Mouse (Mus musculus) ES-E14 (cell line): ENCODE measurements around the gene Ptprg.

Experiments
- CHD2 ChIP-seq: IDR thresholded peaks from 2 replicates; pipeline ENCODE4 v1.6.1; 2014; ENCODE audit warnings: mild to moderate bottlenecking, low read depth, low read length, inconsistent platforms
- HCFC1 ChIP-seq: IDR thresholded peaks from 2 replicates; pipeline ENCODE4 v1.6.1; 2012; ENCODE audit warnings: low read length, inconsistent platforms, borderline replicate concordance; ENCODE audit not compliant: insufficient read depth
- ZC3H11A ChIP-seq: IDR thresholded peaks from 2 replicates; pipeline ENCODE4 v1.6.1; 2012; ENCODE audit warnings: low read depth, mild to moderate bottlenecking, inconsistent platforms, low read length, borderline replicate concordance

DNA sequence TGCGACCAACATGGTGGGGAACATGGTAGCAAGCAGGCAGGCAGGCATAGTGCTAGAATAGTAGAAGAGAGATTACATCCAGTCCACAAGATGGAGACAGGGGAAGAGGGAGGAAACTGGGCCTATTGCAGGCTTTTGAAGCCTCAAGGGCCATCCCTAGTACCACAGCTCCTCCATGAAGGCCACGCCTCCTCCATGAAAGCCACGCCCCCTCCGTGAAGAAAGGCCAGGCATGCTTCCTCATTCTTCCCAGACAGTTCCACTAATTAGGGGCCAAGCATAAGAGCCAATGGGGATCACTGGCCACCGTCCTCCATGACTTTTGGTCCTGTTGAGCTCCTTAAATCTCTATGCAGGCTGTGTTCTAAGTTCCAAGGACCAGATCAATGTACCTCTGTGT is 17.2 kb upstream of the Ptprg start:
- no peak for TF ChIP-seq ZC3H11A
- TF ChIP-seq HCFC1 = no peak
- no peak for TF ChIP-seq CHD2
